Mouse (Mus musculus) ES-Bruce4 (cell line): ENCODE results near the gene Aff3.

Experiments used
- CTCF ChIP-seq: IDR thresholded peaks from one replicate; pipeline ENCODE4 v1.8.1; 2011; ENCODE audit warnings: low read depth, low read length
- POLR2A ChIP-seq: IDR thresholded peaks from one replicate; pipeline ENCODE4 v1.8.1; 2011; ENCODE audit warnings: low read length; ENCODE audit not compliant: insufficient read depth

DNA sequence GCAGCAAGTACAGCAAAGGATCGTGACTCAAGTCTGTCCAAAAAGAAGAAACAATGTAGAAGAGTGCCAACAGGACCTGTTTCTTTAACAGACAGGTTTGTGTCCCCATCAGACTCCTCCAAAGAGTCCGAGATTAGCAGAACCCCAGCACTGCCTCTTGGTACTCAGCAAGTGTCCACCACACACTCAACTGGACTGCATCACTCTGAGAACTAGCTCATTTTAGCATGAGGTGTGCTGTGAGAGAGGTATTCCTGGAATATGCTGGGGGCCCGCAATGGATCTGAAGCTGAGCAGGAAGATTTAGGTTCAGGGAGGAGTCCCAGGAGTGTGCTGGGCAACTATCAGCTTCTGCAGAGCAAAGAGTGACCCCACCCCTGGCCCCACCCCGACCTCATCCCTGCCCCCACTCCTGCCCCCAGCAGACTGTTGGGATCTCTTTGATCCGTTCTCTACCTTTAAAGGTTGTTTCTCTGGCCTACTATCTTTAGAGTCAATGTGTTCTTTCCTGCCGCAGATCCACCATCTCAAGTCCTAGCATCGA, 157.0 kb downstream of the Aff3 start:
- TF ChIP-seq POLR2A (no peak), CTCF (no peak)
